Mouse (Mus musculus): Measurements from ENCODE around the gene Slc34a2. TPM values are rescaled to one million over a fixed set of nuclear protein-coding genes. Genes with fewer than 3 reads are reported as not detected.
A peak's percentile ranks its signal among the peaks of the same experiment; 100 is the strongest.

The Slc34a2 gene
- polyA plus RNA-seq, 1 experiment from 2014 or later: 0.06 TPM

GRCm38 (mm10) chr5:52998097-52998760, 39.7 kb upstream of the Slc34a2 start:
- Histone ChIP-seq H3K4me3 (ENCODE audit: low read length) (no peak overlapping the region), H3K4me1 (ENCODE audit: control insufficient read depth, insufficient read depth, low read depth, low read length) (peaks cover 6% of the 10 kb centered on the region), H3K9ac (ENCODE audit: low read depth, low read length) (no peak overlapping the region), H3K36me3 (ENCODE audit: control insufficient read depth, insufficient read depth, low read length) (no peaks in the 10 kb centered on the region), H3K9me3 (ENCODE audit: control insufficient read depth, low read length) (no peaks in the 10 kb centered on the region), H3K4me2 (ENCODE audit: low read length) (no peak overlapping the region), H3K27me3 (replicated peaks; ENCODE audit: control insufficient read depth, insufficient read depth, low read length) (no peaks in the 10 kb centered on the region), H3K27ac (ENCODE audit: low read depth, low read length) (no peak overlapping the region)
- WGBS: 92% methylated on average over 6 of the region's 6 CpGs
- no peak for ATAC-seq

DNA sequence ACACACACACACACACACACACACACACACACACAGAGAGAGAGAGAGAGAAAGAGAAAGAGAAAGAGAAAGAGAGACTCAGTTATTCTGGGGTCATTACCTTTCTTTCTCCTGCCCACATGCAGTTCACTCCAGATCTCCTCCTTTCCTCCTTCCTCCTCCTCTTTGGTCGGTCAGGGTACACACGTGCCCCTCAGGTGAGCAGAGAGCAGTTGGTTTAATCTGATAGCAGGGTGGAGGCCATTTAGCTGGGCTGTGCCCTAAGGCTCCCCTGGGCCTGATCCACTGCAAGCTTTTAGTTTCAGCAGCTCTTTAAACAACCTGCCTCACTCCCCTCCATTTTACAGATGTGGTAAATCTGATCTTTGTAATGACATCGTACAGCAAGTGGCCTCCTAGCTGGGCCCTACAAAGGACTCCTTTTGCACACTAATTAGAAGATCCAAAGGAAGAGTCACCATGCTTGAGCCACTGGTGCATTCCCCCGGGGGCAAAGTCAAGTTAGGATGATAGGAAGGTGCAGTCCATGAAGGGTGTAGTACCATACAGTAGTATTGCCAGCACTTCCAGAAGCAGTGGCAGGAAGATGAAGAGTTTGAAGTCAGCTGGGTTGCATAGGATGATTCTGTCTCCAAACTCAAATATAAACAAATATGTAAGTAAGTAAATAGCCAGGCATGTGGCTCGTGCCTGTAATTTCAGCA, 37.6 kb upstream of the Slc34a2 start:
- no peak overlapping the region for H3K4me2 ChIP-seq (ENCODE audit: low read length)
- no peaks in the 10 kb centered on the region for H3K36me3 ChIP-seq (ENCODE audit: control insufficient read depth, insufficient read depth, low read length)
- no peaks in the 10 kb centered on the region for H3K9me3 ChIP-seq (ENCODE audit: control insufficient read depth, low read length)
- ATAC-seq: no peak
- no peak overlapping the region for H3K27ac ChIP-seq (ENCODE audit: low read depth, low read length)
- 60% methylated on average over 5 of the region's 5 CpGs for WGBS
- no peaks in the 10 kb centered on the region for H3K27me3 ChIP-seq (replicated peaks; ENCODE audit: control insufficient read depth, insufficient read depth, low read length)
- no peak overlapping the region for H3K9ac ChIP-seq (ENCODE audit: low read depth, low read length)
- H3K4me3 ChIP-seq (ENCODE audit: low read length): no peak overlapping the region
- H3K4me1 ChIP-seq (ENCODE audit: control insufficient read depth, insufficient read depth, low read depth, low read length): peaks cover 6% of the 10 kb centered on the region

DNA sequence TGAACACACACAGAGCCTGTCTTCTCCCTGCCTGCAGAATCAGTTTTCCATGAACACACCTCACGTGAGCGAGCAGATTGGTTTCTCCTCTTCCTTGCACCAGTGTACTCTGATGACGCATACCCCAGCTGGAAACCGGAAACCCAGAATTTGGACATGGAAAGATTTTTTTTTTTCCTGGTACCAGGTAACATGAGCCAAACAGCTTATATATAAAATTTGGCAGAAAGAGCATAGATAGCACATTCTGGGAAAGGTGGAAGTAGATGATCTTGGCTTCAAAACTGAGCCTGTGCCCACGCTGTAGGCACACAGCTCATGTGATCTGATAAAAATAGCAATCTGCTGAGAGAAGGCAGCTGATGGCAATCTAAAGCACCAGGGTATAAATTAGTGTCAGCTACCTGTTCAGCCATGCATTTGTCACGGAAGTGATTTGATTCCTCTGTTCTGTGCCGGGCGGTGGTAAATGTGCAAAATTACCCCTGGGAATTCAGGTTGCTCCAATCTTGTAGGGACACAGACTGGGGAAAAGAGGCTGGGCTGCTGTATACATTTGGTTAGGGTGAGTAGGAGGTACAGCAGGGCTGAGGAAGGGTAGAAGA, 35.2 kb upstream of the Slc34a2 start:
- ATAC-seq: peak; percentile 75
- Histone ChIP-seq H3K9ac (ENCODE audit: low read depth, low read length) (no peak overlapping the region), H3K27me3 (replicated peaks; ENCODE audit: control insufficient read depth, insufficient read depth, low read length) (no peaks in the 10 kb centered on the region), H3K27ac (ENCODE audit: low read depth, low read length) (no peak overlapping the region), H3K36me3 (ENCODE audit: control insufficient read depth, insufficient read depth, low read length) (no peaks in the 10 kb centered on the region), H3K4me3 (ENCODE audit: low read length) (no peak overlapping the region), H3K4me2 (ENCODE audit: low read length) (peak overlapping the region; percentile 16; the same call in 1 of the 2 replicates), H3K9me3 (ENCODE audit: control insufficient read depth, low read length) (0 out of 2 replicates have a peak, but pooled peaks cover 2% of the 10 kb centered on the region), H3K4me1 (ENCODE audit: control insufficient read depth, insufficient read depth, low read depth, low read length) (peaks cover 2% of the 10 kb centered on the region; the same call in 1 of the 2 replicates)
- WGBS: 64% methylated on average over 8 of the region's 8 CpGs

DNA sequence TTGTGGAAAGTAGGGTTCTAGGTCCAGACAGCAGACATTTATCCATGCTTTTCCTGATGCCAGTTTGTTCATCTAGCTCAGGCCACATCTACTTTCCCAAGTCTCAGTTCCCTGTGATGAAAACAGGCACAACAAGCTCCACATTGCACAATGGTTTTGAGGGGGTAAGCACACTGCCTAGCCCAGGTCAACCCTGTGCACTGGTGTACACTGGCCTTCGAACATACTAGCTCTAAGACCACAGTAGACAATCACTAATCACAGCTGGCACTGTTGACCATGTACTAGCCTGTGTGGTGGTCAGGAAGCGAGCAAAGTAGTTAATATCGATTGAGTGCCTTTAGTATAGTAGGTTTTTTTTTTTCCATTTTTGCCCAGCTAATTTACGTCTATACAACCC, 34.4 kb upstream of the Slc34a2 start:
- ATAC-seq: peak; percentile 50; the same call in 1 of the 2 replicates
- 87% methylated on average over 4 of the region's 4 CpGs for WGBS
- Histone ChIP-seq H3K4me3 (ENCODE audit: low read length) (no peak overlapping the region), H3K4me2 (ENCODE audit: low read length) (no peak overlapping the region), H3K9me3 (ENCODE audit: control insufficient read depth, low read length) (0 out of 2 replicates have a peak, but pooled peaks cover 2% of the 10 kb centered on the region), H3K36me3 (ENCODE audit: control insufficient read depth, insufficient read depth, low read length) (no peaks in the 10 kb centered on the region), H3K27me3 (replicated peaks; ENCODE audit: control insufficient read depth, insufficient read depth, low read length) (no peaks in the 10 kb centered on the region), H3K27ac (ENCODE audit: low read depth, low read length) (no peak overlapping the region), H3K4me1 (ENCODE audit: control insufficient read depth, insufficient read depth, low read depth, low read length) (peaks cover 2% of the 10 kb centered on the region; the same call in 1 of the 2 replicates), H3K9ac (ENCODE audit: low read depth, low read length) (no peak overlapping the region)

- peak; percentile 27; the same call in 1 of the 2 replicates for ATAC-seq
- H3K36me3 ChIP-seq (ENCODE audit: control insufficient read depth, insufficient read depth, low read length): no peaks in the 10 kb centered on the region
- H3K4me2 ChIP-seq (ENCODE audit: low read length): no peak overlapping the region
- no peak overlapping the region for H3K4me3 ChIP-seq (ENCODE audit: low read length)
- no peak overlapping the region for H3K27ac ChIP-seq (ENCODE audit: low read depth, low read length)
- 0 out of 2 replicates have a peak, but pooled peaks cover 2% of the 10 kb centered on the region for H3K9me3 ChIP-seq (ENCODE audit: control insufficient read depth, low read length)
- H3K9ac ChIP-seq (ENCODE audit: low read depth, low read length): no peak overlapping the region
- H3K27me3 ChIP-seq (replicated peaks; ENCODE audit: control insufficient read depth, insufficient read depth, low read length): no peaks in the 10 kb centered on the region
- peaks cover 2% of the 10 kb centered on the region; the same call in 1 of the 2 replicates for H3K4me1 ChIP-seq (ENCODE audit: control insufficient read depth, insufficient read depth, low read depth, low read length)
- WGBS: 67% methylated on average over 3 of the region's 3 CpGs
Measured at GRCm38 (mm10) chr5:53003981-53004380, 33.9 kb upstream of the Slc34a2 start.

DNA sequence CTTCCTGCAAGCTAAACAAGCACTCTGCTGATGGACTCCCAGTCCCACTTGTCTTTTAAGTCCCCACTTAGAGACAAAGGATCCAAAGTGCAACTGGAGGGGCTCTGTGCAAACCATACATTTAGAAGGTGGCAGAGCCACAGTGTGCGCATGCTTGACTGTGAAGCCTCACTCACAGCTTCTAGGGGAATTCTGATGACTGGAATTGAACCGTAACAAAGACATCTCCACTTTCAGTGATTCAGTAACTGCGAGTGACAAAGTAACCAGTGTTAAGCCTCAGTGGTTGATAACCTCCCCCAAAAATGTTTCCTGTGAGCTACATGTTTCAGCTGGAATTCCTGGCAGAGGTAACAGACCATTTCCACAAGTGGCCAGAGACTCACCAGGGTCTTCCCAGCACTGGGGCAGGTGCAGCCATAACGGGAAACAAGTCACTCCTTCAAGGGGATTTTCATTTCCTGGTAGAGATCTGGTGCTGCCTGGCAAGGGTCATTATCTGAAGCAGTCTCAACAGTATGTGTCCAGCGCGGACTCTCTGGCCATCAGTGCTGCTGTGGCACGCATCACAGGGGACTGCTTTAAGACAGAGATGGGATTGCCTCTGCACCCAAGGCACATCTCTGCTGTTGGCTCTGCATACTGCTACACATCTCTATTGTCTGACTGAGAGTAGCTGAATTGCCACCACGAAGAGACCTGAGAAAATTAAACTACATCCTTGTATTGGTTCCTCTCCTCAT, 28.7 kb upstream of the Slc34a2 start:
- ATAC-seq: no peak
- Histone ChIP-seq H3K36me3 (ENCODE audit: control insufficient read depth, insufficient read depth, low read length) (no peaks in the 10 kb centered on the region), H3K27me3 (replicated peaks; ENCODE audit: control insufficient read depth, insufficient read depth, low read length) (no peaks in the 10 kb centered on the region), H3K4me1 (ENCODE audit: control insufficient read depth, insufficient read depth, low read depth, low read length) (no peaks in the 10 kb centered on the region), H3K9ac (ENCODE audit: low read depth, low read length) (no peak overlapping the region), H3K27ac (ENCODE audit: low read depth, low read length) (no peak overlapping the region), H3K4me3 (ENCODE audit: low read length) (no peak overlapping the region), H3K9me3 (ENCODE audit: control insufficient read depth, low read length) (0 out of 2 replicates have a peak, but pooled peaks cover 2% of the 10 kb centered on the region), H3K4me2 (ENCODE audit: low read length) (no peak overlapping the region)
- 81% methylated on average over 8 of the region's 8 CpGs for whole genome bisulfite sequencing

GRCm38 (mm10) chr5:53009770-53010133, 28.1 kb upstream of the Slc34a2 start:
- ATAC-seq: no peak
- 0 out of 2 replicates have a peak, but pooled peaks cover 2% of the 10 kb centered on the region for H3K9me3 ChIP-seq (ENCODE audit: control insufficient read depth, low read length)
- H3K27ac ChIP-seq (ENCODE audit: low read depth, low read length): no peak overlapping the region
- H3K27me3 ChIP-seq (replicated peaks; ENCODE audit: control insufficient read depth, insufficient read depth, low read length): no peaks in the 10 kb centered on the region
- H3K4me2 ChIP-seq (ENCODE audit: low read length): no peak overlapping the region
- WGBS: 94% methylated on average over 4 of the region's 4 CpGs
- H3K4me1 ChIP-seq (ENCODE audit: control insufficient read depth, insufficient read depth, low read depth, low read length): no peaks in the 10 kb centered on the region
- no peak overlapping the region for H3K9ac ChIP-seq (ENCODE audit: low read depth, low read length)
- no peaks in the 10 kb centered on the region for H3K36me3 ChIP-seq (ENCODE audit: control insufficient read depth, insufficient read depth, low read length)
- no peak overlapping the region for H3K4me3 ChIP-seq (ENCODE audit: low read length)

DNA sequence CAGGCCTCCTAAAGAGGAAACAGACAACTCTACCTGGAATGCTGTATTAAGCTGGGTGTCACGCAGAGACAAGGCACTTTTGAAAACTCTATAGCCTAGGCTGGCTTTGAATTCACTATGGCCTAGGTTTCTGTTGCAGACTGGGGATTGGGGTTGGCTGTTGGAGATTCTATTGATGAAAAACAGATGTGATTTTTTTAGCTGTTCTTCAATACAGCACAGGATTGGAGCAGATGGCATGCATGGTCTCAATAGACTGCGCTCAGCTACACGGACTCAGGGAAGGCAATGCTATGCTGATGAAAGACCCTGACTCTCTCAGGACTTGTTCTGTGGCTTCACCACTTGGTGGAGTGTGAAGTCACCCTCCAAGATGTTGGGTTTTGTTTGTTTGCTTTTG, 26.6 kb upstream of the Slc34a2 start:
- no peak overlapping the region for H3K4me3 ChIP-seq (ENCODE audit: low read length)
- ATAC-seq: no peak
- H3K4me1 ChIP-seq (ENCODE audit: control insufficient read depth, insufficient read depth, low read depth, low read length): no peaks in the 10 kb centered on the region
- no peak overlapping the region for H3K4me2 ChIP-seq (ENCODE audit: low read length)
- H3K27me3 ChIP-seq (replicated peaks; ENCODE audit: control insufficient read depth, insufficient read depth, low read length): no peaks in the 10 kb centered on the region
- no peak overlapping the region for H3K9ac ChIP-seq (ENCODE audit: low read depth, low read length)
- WGBS: 68% methylated on average over 3 of the region's 3 CpGs
- H3K27ac ChIP-seq (ENCODE audit: low read depth, low read length): no peak overlapping the region
- H3K9me3 ChIP-seq (ENCODE audit: control insufficient read depth, low read length): no peaks in the 10 kb centered on the region
- no peaks in the 10 kb centered on the region for H3K36me3 ChIP-seq (ENCODE audit: control insufficient read depth, insufficient read depth, low read length)
